Mouse (Mus musculus) gastrocnemius, postnatal 4 days (tissue): ENCODE measurements at regions not wholly inside any gene's neighbourhood (a gene's known extent, or its start where the extent isn't known, plus 50 kb on each side); places are given as distances from the start of the nearest gene placed in this dataset.

Experiments
- DNase-seq, 2 experiments: peaks; one replicate each; pipeline ENCODE4 v3.0.0; 2021 to 2022; ENCODE audit warnings: low spot score in 2 of 2, mixed read lengths in 2 of 2

DNA sequence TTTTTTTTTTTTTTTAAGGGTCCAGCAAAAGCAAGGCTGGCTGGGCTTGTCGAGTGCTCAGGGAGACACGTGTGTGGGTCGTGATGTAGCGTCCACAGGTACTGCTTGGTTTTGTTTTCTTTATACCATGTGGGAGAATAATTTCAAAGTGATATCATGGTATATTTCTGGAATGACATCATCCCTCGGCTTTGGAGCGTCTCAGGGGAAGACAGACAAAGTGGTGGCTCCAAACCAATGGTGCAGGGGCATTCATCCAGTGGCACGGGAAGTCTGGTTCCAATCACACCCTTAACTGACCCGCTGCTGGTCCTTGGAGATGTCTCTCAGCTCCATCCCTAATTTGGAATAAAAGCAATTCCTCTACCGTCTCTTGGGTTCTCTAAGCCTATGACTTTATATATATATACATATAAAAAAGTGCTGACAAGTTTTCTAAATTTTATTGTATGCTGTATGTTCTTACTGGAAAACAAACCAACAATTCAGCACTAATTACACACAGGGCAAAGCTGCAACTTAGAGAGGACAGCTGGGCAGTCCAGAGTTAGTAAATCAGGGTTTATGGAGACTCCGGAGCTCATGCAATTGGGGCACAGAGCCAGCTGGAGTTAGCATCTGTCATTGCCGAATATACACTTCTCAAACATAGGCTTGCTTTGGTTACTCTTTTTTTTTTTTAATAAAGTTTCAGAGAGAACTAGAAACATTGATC, 115.3 kb downstream of the Evx1 start:
- peak in 1 of 2 experiments; percentile 39 for DNase-seq

DNA sequence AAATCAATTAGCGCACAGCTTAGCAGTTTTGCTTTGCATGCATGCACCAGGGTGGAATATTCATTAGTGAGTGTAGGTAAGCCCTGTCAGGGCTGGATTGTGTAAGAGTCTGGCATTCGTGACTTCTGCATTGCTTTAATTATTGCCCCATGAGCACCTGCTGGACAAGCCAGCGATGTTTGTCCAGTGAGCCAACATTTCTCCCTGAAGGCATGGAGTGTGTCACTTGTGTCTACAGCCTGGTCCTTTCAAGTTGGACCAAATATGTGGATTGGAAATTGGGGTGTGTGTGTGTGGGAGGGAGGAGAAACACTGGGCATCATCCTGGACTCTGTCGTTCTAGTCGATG, 115.9 kb downstream of the Evx1 start:
- DNase-seq, result no peak

DNA sequence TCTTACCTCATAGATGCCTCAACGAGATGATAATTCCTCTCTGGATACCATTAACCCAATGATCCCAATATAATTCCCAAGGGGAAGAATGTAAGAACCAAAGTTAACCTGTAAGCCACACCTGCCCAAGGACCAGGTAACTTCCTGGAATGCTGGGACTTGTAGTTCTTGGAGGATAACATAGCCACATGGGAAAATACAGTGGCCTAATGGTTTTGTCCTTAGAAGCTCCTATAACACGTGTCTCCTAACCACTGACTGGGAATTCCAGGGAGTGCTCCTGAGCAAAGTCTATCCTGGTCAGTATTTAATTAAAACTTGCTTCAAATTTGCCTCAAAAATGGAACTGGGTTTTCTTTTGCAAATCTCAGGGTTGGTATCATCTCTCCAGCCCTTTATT, 119.9 kb downstream of the Evx1 start:
- no peak for DNase-seq

DNA sequence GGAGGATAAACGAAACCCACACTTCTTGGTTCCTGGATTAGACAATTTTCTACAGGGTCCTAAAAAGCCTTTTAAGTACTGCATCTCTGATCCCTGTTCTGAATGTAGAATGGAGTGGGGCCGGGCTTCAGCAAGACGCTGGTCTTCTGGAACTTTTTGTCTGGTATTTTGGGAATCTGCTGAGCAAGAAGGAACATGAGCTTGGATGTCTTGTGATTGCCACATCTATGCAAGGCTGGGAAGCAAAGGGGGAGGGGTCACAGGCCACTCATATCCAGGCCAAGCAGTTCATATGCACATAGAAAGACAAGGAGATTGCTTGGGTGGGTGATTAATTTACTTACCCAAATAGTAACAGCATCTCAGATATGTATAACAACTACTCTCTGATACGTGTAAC, 121.5 kb downstream of the Evx1 start:
- no peak for DNase-seq

DNA sequence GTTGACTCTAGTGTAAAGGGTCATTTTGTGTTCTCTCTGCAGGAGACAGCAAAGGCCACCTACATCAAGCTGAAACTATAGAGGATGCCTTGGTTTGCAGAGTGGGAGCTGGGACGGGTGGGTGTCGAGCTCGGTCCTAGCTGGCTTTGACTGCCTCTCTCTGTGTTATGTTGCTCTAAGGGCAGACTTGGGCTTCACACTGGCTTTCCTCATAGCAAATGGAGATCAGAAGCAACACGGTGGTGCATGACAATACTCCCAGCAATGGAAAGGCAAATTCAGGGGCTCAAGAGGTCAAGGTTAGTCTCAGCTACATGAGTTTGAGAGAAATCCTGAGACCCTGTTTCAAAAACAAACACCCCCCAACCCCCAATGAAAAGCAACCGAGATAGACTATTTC, 122.1 kb downstream of the Evx1 start:
- no peak for DNase-seq

DNA sequence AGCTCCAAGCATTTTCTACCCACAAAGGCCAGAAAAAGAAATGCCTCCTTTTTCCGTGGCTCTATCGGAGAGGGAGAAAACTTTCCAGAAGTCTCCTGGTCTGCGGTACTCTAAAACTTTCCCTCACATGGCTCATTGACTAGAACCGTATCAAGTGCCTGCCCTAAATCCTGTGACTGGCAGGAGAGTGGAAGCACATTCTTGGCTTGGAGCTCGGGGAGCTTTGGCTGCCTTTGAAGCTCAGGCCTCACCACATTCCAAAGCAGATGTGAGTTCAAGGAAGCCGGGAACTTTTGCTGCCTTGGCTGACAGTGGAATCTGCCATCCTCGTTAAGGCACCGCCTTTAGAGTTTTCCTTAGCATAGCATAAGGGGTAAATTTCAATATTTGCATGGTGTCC, 125.1 kb downstream of the Evx1 start:
- DNase-seq, result peak in 1 of 2 experiments; percentile 43

DNA sequence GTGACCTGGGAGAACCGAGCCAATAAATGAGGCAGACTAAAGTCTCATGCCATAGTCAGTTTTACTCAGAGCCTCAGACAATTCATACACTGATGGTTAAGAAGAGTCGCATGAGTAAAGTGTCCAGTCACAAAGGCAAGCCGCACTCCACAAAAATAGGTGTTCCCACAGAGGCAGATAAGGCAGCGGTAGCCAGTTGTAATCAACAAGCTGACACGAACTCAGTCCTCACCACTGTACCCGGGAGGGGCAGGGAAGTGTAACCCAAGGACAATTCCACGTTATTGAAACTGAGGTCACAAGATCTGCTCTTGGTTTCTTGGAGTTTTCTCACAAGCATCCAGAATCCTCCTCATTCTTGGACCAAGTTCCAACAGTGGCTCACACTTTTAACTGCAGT, 125.9 kb downstream of the Evx1 start:
- no peak for DNase-seq

DNA sequence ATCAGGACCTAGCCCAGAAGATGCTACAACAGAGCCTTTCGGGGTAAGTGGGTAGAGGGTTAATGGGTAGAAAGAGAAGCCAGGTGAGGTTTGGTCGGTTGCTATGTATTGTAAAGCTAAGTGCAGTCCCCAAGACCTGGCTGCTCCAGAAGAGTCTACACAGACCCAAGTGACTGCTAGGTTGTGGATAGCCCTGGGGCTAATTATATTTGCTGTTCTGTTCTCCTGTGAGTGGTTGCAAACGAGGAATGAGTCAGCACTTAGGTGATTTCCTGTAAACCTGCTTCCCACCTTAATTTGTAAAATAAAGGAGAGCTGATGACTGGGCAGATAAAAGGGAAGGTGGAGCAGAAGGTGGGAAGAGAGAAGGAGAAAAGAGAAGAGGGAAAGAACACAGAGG, 126.9 kb downstream of the Evx1 start:
- no peak for DNase-seq

DNA sequence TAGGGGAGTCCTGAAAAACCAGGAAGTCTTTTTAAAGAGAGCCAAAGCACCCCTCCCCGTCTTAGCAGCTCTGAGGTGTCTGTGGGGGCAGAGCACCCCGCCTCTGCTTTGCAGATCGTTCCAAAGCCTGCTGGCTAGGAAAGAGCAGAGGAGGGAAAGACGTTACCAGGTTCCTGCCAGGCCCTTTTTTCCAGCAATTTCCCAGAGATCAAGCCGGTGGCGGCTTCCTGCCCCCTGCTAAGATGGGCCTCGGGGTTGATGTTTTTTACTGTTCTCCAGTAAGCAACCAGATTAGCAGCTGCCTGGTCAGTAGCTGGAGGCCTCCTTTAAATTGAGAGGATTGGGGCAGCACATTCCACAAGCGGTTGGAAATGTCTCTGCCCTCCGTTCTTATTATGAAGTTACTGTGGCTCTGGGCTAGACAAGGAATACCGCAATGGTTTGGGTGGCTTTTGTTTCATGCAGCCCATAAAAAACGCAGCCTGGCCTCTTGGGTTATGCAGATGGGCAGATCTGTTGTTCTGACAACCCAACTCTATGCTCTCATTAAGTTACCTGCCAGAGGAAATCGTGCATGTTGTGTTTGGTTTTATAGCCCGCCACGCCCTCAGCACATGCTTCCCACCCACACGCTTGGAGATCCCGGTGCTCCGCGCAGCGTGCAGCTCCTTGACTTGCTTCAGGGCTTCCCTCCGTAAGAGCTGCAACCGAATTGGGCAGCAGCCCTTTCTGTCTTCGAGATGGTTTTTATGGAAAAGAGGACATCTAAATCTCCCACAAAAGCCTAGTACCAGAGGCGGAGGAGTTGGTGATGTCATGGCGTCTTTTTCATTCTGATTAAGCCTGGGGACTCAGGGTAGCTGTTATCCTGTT, 130.1 kb downstream of the Evx1 start:
- DNase-seq, result no peak

DNA sequence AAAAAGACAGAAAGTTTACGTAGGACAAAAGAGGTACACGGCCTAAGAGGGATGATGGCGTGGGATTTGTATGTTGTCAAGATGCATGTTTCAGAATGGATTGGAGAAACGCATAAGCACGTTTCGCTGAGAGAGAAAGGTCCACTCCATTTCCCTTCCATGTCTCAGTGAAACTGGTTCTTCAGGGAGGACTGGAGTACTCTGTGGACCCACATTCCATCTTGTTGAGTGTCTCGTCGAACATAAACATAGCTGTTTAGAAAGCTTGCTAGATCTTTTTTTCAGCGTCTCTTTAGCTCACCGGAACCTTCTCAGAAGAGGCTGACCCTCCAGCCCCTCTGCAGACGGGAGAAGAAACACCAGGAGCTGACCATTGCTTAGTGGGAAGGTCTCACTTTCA, 145.5 kb downstream of the Evx1 start:
- DNase-seq, result no peak

DNA sequence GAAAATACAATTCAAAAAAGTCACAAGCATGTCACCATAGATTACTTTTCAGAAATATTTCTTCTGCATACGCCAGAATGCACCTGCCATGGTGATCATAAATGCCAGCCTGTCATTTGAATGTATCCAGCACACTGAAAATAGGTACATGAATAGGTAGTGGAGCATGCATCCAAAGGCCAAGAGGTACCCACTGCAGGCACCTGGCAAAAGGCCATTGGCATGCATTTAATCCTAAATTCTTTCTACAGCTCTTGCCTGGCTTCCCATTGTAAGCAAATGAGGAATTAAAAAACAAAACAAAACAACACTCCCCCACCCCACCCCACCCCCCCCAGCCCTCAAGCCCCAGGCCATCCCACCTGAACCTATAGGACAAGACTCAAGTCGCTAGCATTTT, 147.9 kb downstream of the Evx1 start:
- no peak for DNase-seq

DNA sequence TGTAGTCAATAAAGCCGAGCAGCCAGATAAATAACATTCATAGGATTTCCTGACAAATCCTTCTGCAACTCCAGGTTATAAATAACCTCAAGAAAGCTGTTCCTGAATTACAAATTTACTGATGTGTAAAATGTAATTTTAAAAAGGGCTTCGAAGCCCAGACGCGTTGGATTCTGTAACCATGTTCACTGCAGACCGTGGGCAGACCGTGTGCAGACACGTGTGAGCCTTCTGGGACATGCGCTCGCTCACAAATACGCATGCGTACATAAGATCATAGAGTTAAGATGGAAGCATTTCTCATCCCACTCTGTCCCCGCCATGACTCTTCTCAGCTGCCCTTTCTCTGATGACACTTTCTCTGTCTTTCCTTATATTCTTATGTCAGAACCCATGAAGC, 150.1 kb downstream of the Evx1 start:
- no peak for DNase-seq

DNA sequence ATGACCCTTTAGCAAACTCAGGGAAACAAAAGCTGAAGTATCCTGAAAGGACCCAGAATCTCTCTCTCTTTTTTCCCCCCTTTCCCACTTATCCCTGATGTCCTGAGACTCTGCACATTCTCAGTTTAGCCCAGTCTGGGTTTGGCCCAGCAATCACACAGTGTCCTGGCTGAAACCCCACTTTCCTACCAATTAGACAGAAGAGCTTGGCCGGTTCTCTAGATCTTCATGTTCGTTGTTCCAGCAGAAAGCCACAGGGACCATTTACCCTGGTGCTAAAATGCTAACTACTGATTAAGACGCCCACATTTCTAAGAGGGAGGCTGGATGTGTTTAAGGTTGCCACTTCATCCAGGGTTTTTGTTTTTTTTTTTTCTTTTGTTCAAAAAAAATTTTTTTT, 151.3 kb downstream of the Evx1 start:
- DNase-seq, result no peak

DNA sequence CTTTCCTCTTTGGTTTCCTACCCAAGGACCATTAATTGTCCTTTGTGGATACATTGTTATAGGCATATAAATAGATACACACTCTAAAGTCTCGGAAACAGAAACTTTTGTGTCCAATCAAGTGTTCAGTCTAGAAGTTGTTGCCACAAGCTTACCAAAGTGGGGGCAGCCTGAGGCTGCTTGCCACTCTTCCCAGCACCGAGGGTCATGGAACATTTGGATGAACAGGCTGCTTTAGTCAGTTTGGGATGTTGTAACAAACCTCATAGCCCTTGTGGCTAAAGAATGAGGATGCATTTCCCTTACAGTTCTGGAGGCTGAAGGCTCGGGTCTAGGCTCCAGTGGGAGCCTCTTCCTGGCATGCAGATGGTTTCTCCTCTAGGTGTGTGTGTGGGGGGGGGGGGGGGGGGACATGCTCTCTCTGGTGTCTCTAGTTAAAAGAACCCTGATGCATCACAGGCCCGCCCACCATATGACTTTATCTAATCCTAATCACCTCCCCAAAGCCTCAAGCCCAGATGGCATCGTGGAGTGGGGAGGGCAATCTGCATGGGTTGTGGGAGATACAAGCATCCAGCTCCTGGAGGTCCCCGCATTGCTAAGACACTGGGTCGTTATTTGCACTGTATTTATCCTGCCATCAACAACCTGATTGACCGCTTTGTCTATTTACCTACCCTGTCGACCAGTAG, 152.7 kb downstream of the Evx1 start:
- DNase-seq, result no peak

DNA sequence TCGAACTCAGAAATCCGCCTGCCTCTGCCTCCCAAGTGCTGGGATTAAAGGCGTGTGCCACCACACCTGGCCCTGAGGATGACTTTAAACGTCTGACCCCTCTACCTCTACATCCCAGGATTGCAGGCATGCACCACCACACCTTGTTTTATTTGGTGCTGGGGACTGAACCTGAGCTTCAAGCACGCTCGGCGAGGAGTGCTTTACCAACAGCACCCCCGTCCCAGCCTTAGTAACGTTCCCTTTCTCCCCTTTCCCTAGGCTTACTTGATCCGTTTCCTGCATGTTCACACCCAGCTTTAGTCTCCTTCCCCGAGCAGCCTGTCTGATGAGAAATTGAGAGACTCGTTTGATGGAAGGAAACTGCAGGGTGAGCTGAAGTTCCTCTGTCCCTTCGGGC, 157.5 kb downstream of the Evx1 start:
- DNase-seq, result no peak

DNA sequence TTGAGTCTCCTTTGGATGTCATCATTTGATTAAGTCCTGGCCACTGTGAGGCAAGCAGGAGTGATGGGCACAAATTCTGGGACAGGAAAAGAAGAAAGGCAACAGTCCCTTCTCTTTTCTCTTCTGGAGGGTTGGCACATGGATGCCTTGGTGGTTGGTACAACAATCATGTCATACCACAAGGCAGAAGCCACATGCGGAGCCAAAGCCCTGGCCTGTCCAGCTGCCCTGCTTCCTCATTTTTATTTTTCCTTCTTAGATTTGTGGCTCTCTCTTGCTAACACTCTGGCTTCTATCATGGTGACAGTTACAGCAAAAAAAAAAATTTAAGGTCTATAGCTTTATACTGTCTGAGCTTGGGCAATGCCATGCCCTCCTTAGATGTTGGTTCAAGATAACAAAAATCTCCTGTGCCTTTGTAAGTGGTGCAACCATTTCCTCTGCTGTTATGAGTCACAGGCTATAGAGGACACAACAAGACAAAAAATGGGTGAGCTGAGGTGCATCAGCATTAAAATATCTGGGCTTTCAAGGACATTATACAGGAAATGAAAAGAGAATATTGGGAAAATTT, 158.2 kb downstream of the Evx1 start:
- DNase-seq, result no peak

DNA sequence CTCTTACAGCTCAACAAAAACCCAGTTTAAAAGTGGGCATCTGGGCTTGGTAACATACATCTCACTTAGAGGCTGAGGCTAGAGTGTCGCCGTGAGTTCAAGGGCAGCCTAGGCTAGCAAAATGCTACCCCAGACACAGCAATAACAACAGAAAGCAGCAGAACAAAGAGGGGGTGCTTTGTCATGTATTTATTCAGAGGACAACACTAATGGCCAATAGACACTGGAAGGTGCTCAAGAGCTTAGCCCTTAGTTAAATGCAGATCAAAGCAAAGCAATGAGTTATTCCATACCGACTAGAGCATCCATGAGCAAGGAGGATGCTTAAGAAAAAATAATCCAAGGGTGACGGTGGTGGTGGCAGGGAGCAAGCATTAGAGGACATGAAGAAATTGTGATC, 158.7 kb downstream of the Evx1 start:
- DNase-seq, result no peak

DNA sequence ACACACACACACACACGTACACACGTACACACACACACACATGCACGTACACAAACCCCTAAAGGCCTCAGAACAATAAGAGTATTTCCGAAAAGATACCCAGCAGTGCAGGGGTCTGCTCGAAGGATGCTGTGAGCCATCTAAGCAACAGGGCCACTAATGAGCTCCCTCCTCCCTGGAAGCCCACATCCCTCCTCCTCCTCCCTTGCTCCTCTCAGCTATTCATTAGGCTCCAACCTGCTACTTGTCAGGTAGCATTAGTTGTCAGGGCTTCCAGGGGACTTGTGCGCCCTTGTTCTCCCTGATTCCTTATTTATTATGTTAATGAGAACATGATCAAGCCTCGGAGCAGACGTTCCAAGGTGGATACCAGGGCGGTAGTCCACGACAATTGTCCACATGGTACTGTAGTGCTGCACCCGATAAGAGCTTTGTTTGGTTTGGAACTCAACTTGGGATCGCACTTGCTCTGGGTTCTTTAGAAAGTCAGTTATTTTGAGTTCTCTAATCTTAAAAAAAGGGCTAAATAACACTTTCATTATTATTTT, 159.8 kb downstream of the Evx1 start:
- no peak for DNase-seq

DNA sequence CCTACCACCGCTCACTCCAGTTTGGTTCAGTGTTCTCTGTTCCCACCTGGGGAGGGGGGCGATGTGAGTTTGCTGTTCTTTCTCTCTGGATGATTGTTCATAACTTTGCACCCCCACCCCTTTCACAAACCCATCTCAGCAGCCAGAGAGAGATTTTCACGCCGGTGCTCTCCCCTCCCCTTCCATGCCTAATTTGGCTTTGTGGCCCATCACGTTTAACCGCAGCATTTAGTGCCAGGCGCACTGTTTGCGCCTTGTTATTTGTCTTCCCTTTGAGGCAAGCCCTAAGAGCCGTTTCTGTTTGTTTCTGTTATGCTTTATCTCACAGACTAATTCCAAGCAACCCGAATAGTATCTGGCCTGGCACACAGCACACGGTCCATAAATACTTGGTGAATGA, 160.6 kb downstream of the Evx1 start:
- no peak for DNase-seq

DNA sequence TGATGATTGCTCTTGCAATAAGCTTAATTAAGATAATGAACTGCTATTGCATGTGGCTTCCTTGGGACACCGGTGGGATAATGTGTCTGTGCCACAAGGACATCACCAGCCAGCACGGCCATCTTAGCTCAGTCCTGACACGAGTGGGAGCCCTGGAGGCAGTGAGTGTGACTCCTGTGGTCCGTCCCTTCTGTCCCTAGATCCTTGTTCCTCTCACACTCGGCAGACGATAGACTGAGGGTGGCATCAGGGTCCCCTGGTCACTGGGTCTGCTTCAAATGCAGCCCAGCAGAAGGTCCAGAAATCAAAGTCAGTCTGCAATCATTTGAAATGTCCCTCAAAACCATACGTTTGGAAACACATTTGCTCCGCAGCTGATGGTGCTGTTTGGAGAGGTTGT, 162.4 kb downstream of the Evx1 start:
- DNase-seq, result no peak

DNA sequence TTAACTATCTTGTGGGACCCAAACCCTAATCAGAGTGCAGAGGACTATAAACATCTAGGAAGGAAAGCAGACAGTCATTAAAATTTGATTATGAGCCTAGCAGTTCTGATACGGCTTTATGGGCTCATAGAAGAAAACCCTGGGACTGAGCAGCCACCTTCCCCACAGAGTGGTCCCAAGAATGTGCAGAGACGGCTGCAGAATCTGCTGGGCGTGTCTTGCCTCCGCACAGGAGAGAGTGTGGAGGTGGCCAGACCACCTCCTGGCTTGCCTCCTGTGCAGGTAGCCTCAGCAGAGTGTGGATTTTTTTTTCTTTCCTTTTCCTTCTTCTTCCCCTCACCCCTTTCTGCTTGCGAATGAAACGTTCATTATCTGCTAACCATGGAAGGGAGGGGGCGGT, 163.3 kb downstream of the Hibadh start:
- DNase-seq, result no peak

DNA sequence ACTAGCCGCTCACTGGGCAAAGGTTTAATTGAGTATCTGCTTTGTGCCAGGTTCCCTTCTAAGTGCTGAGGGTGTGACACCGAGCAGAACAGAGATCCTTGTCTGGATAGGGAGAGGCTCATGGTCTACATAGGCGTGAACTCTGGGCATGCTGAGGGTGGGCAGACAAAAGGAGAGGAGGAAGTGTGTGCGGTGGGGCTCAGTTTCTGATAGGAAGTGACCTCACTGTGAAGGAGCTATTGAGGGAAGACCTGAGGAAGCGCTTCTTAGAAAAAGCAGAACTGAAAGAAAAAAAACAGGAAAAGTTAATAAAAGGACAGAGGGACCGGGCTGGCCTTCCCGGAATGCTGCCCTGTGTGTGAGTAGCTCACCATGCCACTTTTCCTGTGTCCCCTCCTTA, 162.8 kb downstream of the Hibadh start:
- no peak for DNase-seq
